Mouse (Mus musculus) midbrain, embryonic 10.5 days (tissue): ENCODE measurements around the gene Nrk. TPM values are rescaled to one million over a fixed set of nuclear protein-coding genes. Genes with fewer than 3 reads are reported as not detected.

ENCODE experiments used
- DNase-seq: peaks from one replicate; pipeline ENCODE4 v3.0.0-alpha.2; 2017; ENCODE audit warnings: low spot score
- H3K27ac ChIP-seq: fragments of 300-500 bp; sonication (generic); replicated peaks from 2 replicates; pipeline ENCODE4 v1.5.1; 2016; ENCODE audit warnings: mild to moderate bottlenecking
- H3K27me3 ChIP-seq: fragments of 300-500 bp; sonication (generic); 2 replicates; pipeline ENCODE4 v1.6.1; 2016; ENCODE audit warnings: low read depth, mild to moderate bottlenecking; ENCODE audit not compliant: poor library complexity, severe bottlenecking
- H3K36me3 ChIP-seq: fragments of 300-500 bp; sonication (generic); 2 replicates; pipeline ENCODE4 v1.6.1; 2016; ENCODE audit warnings: mild to moderate bottlenecking, moderate library complexity
- H3K4me1 ChIP-seq: fragments of 300-500 bp; sonication (generic); 2 replicates; pipeline ENCODE4 v1.6.1; 2016
- H3K4me3 ChIP-seq: fragments of 300-500 bp; sonication (generic); 2 replicates; pipeline ENCODE4 v1.5.1; 2016; ENCODE audit warnings: mild to moderate bottlenecking, moderate library complexity
- H3K9me3 ChIP-seq: fragments of 300-500 bp; sonication (generic); replicated peaks from 2 replicates; pipeline ENCODE4 v1.6.1; 2016; ENCODE audit warnings: mild to moderate bottlenecking
- WGBS: fragments of 180-500 bp; shearing (Covaris S2); methylation state at CpG from one replicate; pipeline ENCODE4 v1.1.7; 2016; 5-methylcytosine and 5-hydroxymethylcytosine counted together
- polyA plus RNA-seq: library from polyadenylated mRNA; unstranded; fragments of >200 nt; fragmentation: Nextera tagmentation; extraction: Ambion mirVana; gene quantifications from 2 replicates; pipeline ENCODE4 v1.2.1, GENCODE M21; 2016

Gene Nrk
- 0.78 and 1.3 TPM in 2 replicates for polyA plus RNA-seq

- H3K9me3 ChIP-seq: no peaks in the 10 kb centered on the region
- peaks cover 57% of the 10 kb centered on the region for H3K27me3 ChIP-seq
- 0 out of 2 replicates have a peak, but pooled peaks cover 3% of the 10 kb centered on the region for H3K4me1 ChIP-seq
- DNase-seq: peak; percentile 31
- peak within 1 kb of the TSS; percentile 59 for H3K4me3 ChIP-seq
- no peak within 1 kb of the TSS for H3K27ac ChIP-seq
- no peaks in the 10 kb centered on the region for H3K36me3 ChIP-seq
- 24% methylated on average over 55 of the region's 55 CpGs for WGBS
These were observed at the start of gene Nrk for GRCm38 (mm10) chrX:138914041-138914776. Nrk (plus strand) TSS chrX:138914430.

- Histone ChIP-seq H3K4me3 (peak overlapping the region; percentile 59), H3K9me3 (no peaks in the 10 kb centered on the region), H3K27ac (no peak overlapping the region), H3K4me1 (0 out of 2 replicates have a peak, but pooled peaks cover 3% of the 10 kb centered on the region), H3K27me3 (peaks cover 59% of the 10 kb centered on the region), H3K36me3 (no peaks in the 10 kb centered on the region)
- 21% methylated on average over 8 of the region's 8 CpGs for WGBS
- peak; percentile 23 for DNase-seq
These were observed 864 bp upstream of the Nrk start for GRCm38 (mm10) chrX:138913366-138913765.

- 25% methylated on average over 12 of the region's 12 CpGs for WGBS
- peak overlapping the region; percentile 59 for H3K4me3 ChIP-seq
- no peak overlapping the region for H3K27ac ChIP-seq
- H3K27me3 ChIP-seq: peaks cover 57% of the 10 kb centered on the region
- H3K36me3 ChIP-seq: no peaks in the 10 kb centered on the region
- no peaks in the 10 kb centered on the region for H3K9me3 ChIP-seq
- no peak for DNase-seq
- 0 out of 2 replicates have a peak, but pooled peaks cover 3% of the 10 kb centered on the region for H3K4me1 ChIP-seq
These were observed 516 bp downstream of the Nrk start for GRCm38 (mm10) chrX:138914777-138915114.

- Histone ChIP-seq H3K4me3 (no peak overlapping the region), H3K4me1 (0 out of 2 replicates have a peak, but pooled peaks cover 3% of the 10 kb centered on the region), H3K36me3 (no peaks in the 10 kb centered on the region), H3K27ac (no peak overlapping the region), H3K27me3 (peaks cover 25% of the 10 kb centered on the region), H3K9me3 (no peaks in the 10 kb centered on the region)
- WGBS: 54% methylated on average over 7 of the region's 7 CpGs
- no peak for DNase-seq
These were observed 4.8 kb downstream of the Nrk start for GRCm38 (mm10) chrX:138919030-138919429.

- WGBS: 96% methylated on average over 6 of the region's 6 CpGs
- Histone ChIP-seq H3K9me3 (no peaks in the 10 kb centered on the region), H3K27me3 (peaks cover 67% of the 10 kb centered on the region)
These were observed 29.7 kb downstream of the Nrk start for GRCm38 (mm10) chrX:138943905-138944304.

GRCm38 (mm10) chrX:138960713-138961112 is 46.5 kb downstream of the Nrk start:
- 72% methylated on average over 3 of the region's 3 CpGs for WGBS
- H3K4me3 ChIP-seq: no peak overlapping the region
- no peak for DNase-seq
- H3K4me1 ChIP-seq: no peaks in the 10 kb centered on the region
- no peaks in the 10 kb centered on the region for H3K36me3 ChIP-seq
- peaks cover 17% of the 10 kb centered on the region for H3K27me3 ChIP-seq
- no peaks in the 10 kb centered on the region for H3K9me3 ChIP-seq
- no peak overlapping the region for H3K27ac ChIP-seq

More at GRCm38 (mm10) chrX:138943905-138944304, 29.7 kb downstream of the Nrk start:
- H3K27ac ChIP-seq: no peak overlapping the region
- H3K4me1 ChIP-seq: no peaks in the 10 kb centered on the region
- DNase-seq: no peak
- no peaks in the 10 kb centered on the region for H3K36me3 ChIP-seq
- no peak overlapping the region for H3K4me3 ChIP-seq

GRCm38 (mm10) chrX:138978501-138978900 is 64.3 kb downstream of the Nrk start:
- H3K27me3 ChIP-seq: peaks cover 33% of the 10 kb centered on the region
- no peaks in the 10 kb centered on the region for H3K36me3 ChIP-seq
- H3K27ac ChIP-seq: no peak overlapping the region
- H3K4me3 ChIP-seq: no peak overlapping the region
- DNase-seq: no peak
- no peaks in the 10 kb centered on the region for H3K9me3 ChIP-seq
- WGBS: 86% methylated on average over 3 of the region's 3 CpGs
- H3K4me1 ChIP-seq: no peaks in the 10 kb centered on the region

- no peak for DNase-seq
- Histone ChIP-seq H3K36me3 (no peaks in the 10 kb centered on the region), H3K9me3 (no peaks in the 10 kb centered on the region), H3K27me3 (peaks cover 25% of the 10 kb centered on the region), H3K27ac (no peak overlapping the region), H3K4me1 (no peaks in the 10 kb centered on the region), H3K4me3 (no peak overlapping the region)
- WGBS: 93% methylated on average over 2 of the region's 2 CpGs
These were observed 65.0 kb downstream of the Nrk start for GRCm38 (mm10) chrX:138979249-138979648.

GRCm38 (mm10) chrX:139014524-139014923 is 100.3 kb downstream of the Nrk start:
- no peaks in the 10 kb centered on the region for H3K9me3 ChIP-seq
- no peak overlapping the region for H3K4me3 ChIP-seq
- H3K27me3 ChIP-seq: peaks cover 35% of the 10 kb centered on the region
- WGBS: 63% methylated on average over 3 of the region's 3 CpGs
- no peak for DNase-seq
- no peaks in the 10 kb centered on the region for H3K36me3 ChIP-seq
- no peak overlapping the region for H3K27ac ChIP-seq
- no peaks in the 10 kb centered on the region for H3K4me1 ChIP-seq

- Histone ChIP-seq H3K4me3 (no peak overlapping the region), H3K27me3 (peaks cover 35% of the 10 kb centered on the region), H3K9me3 (no peaks in the 10 kb centered on the region), H3K36me3 (no peaks in the 10 kb centered on the region), H3K4me1 (no peaks in the 10 kb centered on the region), H3K27ac (no peak overlapping the region)
- no peak for DNase-seq
- 82% methylated on average over 1 of the region's 1 CpGs for WGBS
These were observed 102.3 kb downstream of the Nrk start for GRCm38 (mm10) chrX:139016540-139016939.

GRCm38 (mm10) chrX:139026532-139027097 is 112.4 kb downstream of the Nrk start:
- Histone ChIP-seq H3K4me3 (no peak overlapping the region), H3K4me1 (no peaks in the 10 kb centered on the region), H3K27ac (no peak overlapping the region), H3K27me3 (peaks cover 57% of the 10 kb centered on the region), H3K9me3 (no peaks in the 10 kb centered on the region), H3K36me3 (no peaks in the 10 kb centered on the region)
- 63% methylated on average over 3 of the region's 3 CpGs for WGBS
- DNase-seq: no peak

- Histone ChIP-seq H3K4me1 (no peaks in the 10 kb centered on the region), H3K36me3 (no peaks in the 10 kb centered on the region), H3K4me3 (no peak overlapping the region), H3K27ac (no peak overlapping the region), H3K27me3 (peaks cover 60% of the 10 kb centered on the region), H3K9me3 (no peaks in the 10 kb centered on the region)
- 82% methylated on average over 5 of the region's 5 CpGs for WGBS
- no peak for DNase-seq
These were observed 113.1 kb downstream of the Nrk start for GRCm38 (mm10) chrX:139027296-139027695.

GRCm38 (mm10) chrX:139027909-139028308 is 113.7 kb downstream of the Nrk start:
- WGBS: 82% methylated on average over 6 of the region's 6 CpGs

More at GRCm38 (mm10) chrX:139027909-139028308, 113.7 kb downstream of the Nrk start:
- H3K27me3 ChIP-seq: peaks cover 60% of the 10 kb centered on the region
- H3K27ac ChIP-seq: no peak overlapping the region
- H3K36me3 ChIP-seq: no peaks in the 10 kb centered on the region
- no peak overlapping the region for H3K4me3 ChIP-seq
- no peaks in the 10 kb centered on the region for H3K4me1 ChIP-seq
- H3K9me3 ChIP-seq: no peaks in the 10 kb centered on the region
- no peak for DNase-seq
